8 mouse cellular contexts compared by ENCODE assay signal in the genomic region with DNA sequence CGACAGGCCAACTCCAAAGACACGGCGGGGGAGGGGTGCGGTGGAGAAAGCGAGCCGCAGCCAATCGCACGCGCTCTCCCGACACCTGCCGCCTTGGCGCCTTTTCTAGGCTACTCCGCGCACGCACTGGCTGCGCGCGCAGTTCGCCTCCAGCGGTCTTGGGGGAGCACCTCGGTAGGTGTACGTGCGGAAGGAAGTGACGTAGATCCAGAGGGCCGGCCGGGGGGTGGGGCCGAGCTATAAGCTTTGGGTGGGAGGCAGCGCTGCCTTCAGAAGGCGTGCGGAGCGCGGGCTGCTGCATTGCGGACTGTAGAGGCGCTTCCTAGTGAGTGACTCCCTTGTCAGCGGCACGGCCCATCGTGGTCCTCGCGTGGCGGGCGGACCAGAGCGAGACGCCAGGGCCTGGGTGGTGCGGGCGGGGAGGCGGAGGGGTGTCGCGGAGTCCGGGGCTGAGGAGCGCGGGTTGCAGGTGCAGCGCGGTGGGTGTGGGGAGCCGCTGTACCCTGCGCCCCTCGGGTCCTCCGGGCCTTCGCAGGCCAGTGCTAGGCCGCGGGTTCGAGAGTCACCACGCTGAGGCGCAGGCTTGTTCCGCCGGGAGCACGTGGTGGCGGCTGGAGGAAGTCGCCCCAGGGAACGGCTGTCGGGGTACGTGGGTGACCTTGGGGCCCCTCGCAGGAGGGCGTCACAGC. TPM values are rescaled to one million over a fixed set of nuclear protein-coding genes. Genes with fewer than 3 reads are reported as not detected.
DNase-seq lines count a peak whose midpoint lies in the region; ATAC-seq lines count a peak whose summit lies in the region.

A gene (plus strand): TSS at position 209 of the 689 bp plus-strand sequence.

- under 1% methylated on average over 73 of the region's 73 CpGs for WGBS in hindbrain, embryonic 11.5 days

- peak within 1 kb of the TSS; percentile 72 for H3K4me2 ChIP-seq in hindbrain, embryonic 11.5 days (replicated peaks; ENCODE audit: low read depth, low read length)

- peak within 1 kb of the TSS; percentile 86 for H3K9ac ChIP-seq in hindbrain, embryonic 11.5 days (ENCODE audit: low read depth, low read length)

- H3K4me3 ChIP-seq in hindbrain, embryonic 11.5 days (ENCODE audit: low read depth, low read length): peak within 1 kb of the TSS; percentile 84

- DNase-seq in Muller cell, postnatal 12 days (ENCODE audit: inconsistent ontology term): peak; percentile 99
- peak; percentile 99 for DNase-seq in cerebellum, adult 9-11 months
- DNase-seq in frontal cortex, adult 2 months (ENCODE audit: extremely low spot score in 1 of 2, low spot score in 1 of 2): peak; percentile 94 to 97
- peak; percentile 99 for DNase-seq in hindbrain, embryonic 11.5 days (ENCODE audit: low spot score)
- peak; percentile 91 to 95 for DNase-seq in layer of hippocampus, postnatal 10 days (ENCODE audit: low spot score in 2 of 2)
- peak; percentile 95 for DNase-seq in lung, postnatal 10 days
- peak; percentile 96 for DNase-seq in ovary, postnatal 36 days (ENCODE audit: low spot score)
- DNase-seq in thymus, postnatal 25 days: peak; percentile 98

- no peaks in the 10 kb centered on the region for H3K36me3 ChIP-seq in hindbrain, embryonic 11.5 days (ENCODE audit: control insufficient read depth, insufficient read depth, low read length)

- H3K27ac ChIP-seq in hindbrain, embryonic 11.5 days (ENCODE audit: low read depth, low read length): peak within 1 kb of the TSS; percentile 90

- no peaks in the 10 kb centered on the region for H3K9me3 ChIP-seq in hindbrain, embryonic 11.5 days (ENCODE audit: control insufficient read depth, low read length)

- no peaks in the 10 kb centered on the region for H3K4me1 ChIP-seq in hindbrain, embryonic 11.5 days (replicated peaks; ENCODE audit: control insufficient read depth, insufficient read depth, low read length)

- peak; percentile 98 for ATAC-seq in hindbrain, embryonic 11.5 days (ENCODE audit: low FRiP score)

- no peaks in the 10 kb centered on the region for H3K27me3 ChIP-seq in hindbrain, embryonic 11.5 days (ENCODE audit: control insufficient read depth, insufficient read depth, low read length)

RNA-seq across cellular contexts. Expression of the gene that starts here (rescaled TPM):
- 86.9 and 96.3 TPM in 2 replicates for polyA plus RNA-seq in frontal cortex, adult 2 months (2012; rRNA removed)
- polyA plus RNA-seq in hindbrain, embryonic 11.5 days (2014; fragmentation: Nextera tagmentation; extraction: Ambion mirVana): 59.0 and 69.2 TPM in 2 replicates
- total RNA-seq in layer of hippocampus, postnatal 10 days (2021): 100 to 1,000 TPM in 1 of 2 experiments, 10 to 100 TPM in 1; 97.9 to 112 TPM

Comparison
In these comparisons a context has a peak if more than half of its experiments do, and no peak if none do; other contexts are left out.
1. Peak in every context shown above with its lines: DNase-seq, ATAC-seq, H3K4me3 ChIP-seq and H3K27ac ChIP-seq.